Mouse (Mus musculus) cortical plate, adult 2 months (tissue): ENCODE results near the gene Serp2. TPM values are rescaled to one million over a fixed set of nuclear protein-coding genes. Genes with fewer than 3 reads are reported as not detected.

Experiments
- H3K27ac ChIP-seq: fragments of 200-500 bp; 2 replicates; pipeline ENCODE4 v1.5.1; 2012; ENCODE audit warnings: low read length, control low read depth, inconsistent platforms; ENCODE audit not compliant: insufficient read depth
- H3K4me1 ChIP-seq: fragments of 200-500 bp; 2 replicates; pipeline ENCODE4 v1.6.1; 2011; ENCODE audit warnings: low read length; ENCODE audit not compliant: control insufficient read depth, insufficient read depth
- H3K4me3 ChIP-seq: fragments of 200-500 bp; 2 replicates; pipeline ENCODE4 v1.5.1; 2011; ENCODE audit warnings: mild to moderate bottlenecking, low read length, control low read depth; ENCODE audit not compliant: insufficient read depth
- CTCF ChIP-seq: fragments of 200-500 bp; IDR thresholded peaks from 2 replicates; pipeline ENCODE4 v1.5.1; 2011; ENCODE audit warnings: mild to moderate bottlenecking, control low read depth, low read length; ENCODE audit not compliant: insufficient read depth; ENCODE audit errors: extremely low read depth
- POLR2A ChIP-seq: fragments of 200-500 bp; IDR thresholded peaks from 2 replicates; pipeline ENCODE4 v1.6.1; 2011; ENCODE audit warnings: mild to moderate bottlenecking, low read length, control low read depth; ENCODE audit not compliant: insufficient read depth; ENCODE audit errors: extremely low read depth
- polyA plus RNA-seq: library from polyadenylated mRNA; depleted of rRNA; stranded (reverse); fragments of >200 nt; gene quantifications from 2 replicates; pipeline ENCODE4 v1.2.3, GENCODE M21; 2012

Gene Serp2
- polyA plus RNA-seq, 1 experiment = 262 TPM

DNA sequence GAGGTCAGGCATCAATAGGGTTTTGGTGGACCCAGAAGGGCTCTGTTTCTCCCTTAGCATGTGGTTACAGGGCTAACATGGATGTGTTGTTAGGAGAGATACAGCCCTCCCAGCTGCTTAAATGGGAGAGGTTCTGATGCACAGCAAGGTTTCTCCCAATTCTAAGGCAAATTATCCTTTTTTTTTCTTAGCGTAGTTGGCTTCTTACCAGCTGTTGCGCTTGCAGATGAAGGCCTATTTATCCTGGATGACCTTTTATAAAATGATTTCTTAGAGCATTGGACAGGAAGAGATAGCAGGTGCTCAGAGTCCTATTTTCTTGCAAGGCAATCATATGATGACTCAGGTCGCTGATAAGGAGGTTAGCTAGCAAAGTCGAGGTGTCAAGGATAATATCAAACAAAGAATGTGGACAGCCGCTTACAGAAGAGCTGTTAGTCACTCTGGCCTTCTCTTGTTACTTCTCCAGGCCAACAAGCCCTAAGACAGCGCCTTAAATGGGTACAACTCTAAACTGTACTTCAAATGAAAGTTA lies 37.7 kb upstream of the Serp2 start:
- Histone ChIP-seq H3K4me1 (no peaks in the 10 kb centered on the region), H3K4me3 (no peak overlapping the region), H3K27ac (no peak overlapping the region)
- TF ChIP-seq CTCF (no peak), POLR2A (no peak)

DNA sequence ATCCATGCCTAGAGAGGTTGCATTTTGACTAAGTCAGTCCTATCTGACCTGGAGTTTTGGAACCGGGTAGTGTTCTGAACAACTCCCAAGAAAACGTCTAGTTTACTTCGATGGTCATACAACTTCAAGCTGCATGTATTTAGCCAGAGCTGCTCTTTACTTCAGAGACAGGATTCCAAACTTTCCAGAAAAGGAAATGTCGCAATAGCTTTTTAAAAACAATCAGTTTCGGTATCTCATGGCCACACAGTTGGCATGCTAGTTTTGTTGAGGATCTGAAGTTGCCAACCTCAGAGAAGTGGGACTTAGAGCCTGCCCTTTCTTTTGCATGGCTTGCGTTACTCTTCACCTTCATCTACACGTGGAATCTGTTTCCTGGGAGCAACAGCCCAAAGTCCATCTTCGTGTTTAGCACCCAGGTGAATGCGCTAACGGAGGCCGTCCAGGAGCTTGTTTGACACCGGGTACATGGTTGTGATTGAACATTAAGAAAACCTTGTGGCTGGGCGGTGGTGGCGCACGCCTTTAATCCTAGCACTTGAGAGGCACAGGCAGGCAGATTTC lies 37.0 kb upstream of the Serp2 start:
- Histone ChIP-seq H3K4me3 (no peak overlapping the region), H3K27ac (no peak overlapping the region), H3K4me1 (no peaks in the 10 kb centered on the region)
- no peak for TF ChIP-seq CTCF

- TF ChIP-seq POLR2A (no peak), CTCF (no peak)
- no peaks in the 10 kb centered on the region for H3K4me1 ChIP-seq
- no peak overlapping the region for H3K27ac ChIP-seq
- no peak overlapping the region for H3K4me3 ChIP-seq
Observed at GRCm38 (mm10) chr14:76592721-76593120, 36.0 kb upstream of the Serp2 start.

DNA sequence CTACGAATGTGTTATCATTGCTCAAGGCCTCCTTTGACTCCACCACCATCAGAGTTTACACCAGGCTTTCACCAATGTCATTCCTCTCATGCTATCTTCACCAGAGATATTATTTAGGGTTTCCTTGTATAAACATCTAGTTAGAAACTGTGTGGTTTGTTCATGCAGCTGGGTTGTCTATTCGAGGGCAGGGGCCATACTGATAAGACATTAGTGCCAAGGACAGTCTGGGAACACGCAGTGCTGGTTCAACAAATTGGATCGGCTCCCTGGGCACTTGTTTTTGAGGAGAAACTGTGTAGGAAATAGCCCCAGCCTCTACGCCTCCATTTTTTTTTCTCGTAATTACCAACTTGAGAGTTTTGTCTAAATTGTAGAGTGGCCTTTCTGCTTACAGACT lies 35.4 kb upstream of the Serp2 start:
- H3K27ac ChIP-seq = no peak overlapping the region
- no peak overlapping the region for H3K4me3 ChIP-seq
- no peaks in the 10 kb centered on the region for H3K4me1 ChIP-seq
- TF ChIP-seq CTCF (no peak), POLR2A (no peak)

DNA sequence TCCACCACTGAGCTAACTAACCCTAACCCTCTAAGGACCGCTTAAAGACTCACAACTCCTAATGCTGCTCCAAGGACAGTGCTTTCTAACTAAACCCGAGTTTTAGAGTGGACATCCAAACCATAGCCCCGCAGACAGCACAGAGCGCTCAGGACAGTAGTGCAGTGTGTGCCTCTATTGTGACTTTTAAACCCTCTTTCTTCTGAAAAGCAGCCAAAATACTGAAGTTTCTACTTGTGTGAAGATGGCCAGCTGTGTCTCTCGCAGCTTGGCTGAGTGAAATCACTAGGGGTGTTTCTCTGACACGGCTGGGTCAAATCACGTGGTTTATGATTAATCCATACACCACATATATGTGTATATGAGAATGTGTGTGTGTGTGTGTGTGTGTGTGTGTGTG lies 33.4 kb upstream of the Serp2 start:
- no peak overlapping the region for H3K4me3 ChIP-seq
- no peak overlapping the region for H3K27ac ChIP-seq
- no peaks in the 10 kb centered on the region for H3K4me1 ChIP-seq
- TF ChIP-seq CTCF = no peak
- TF ChIP-seq POLR2A = no peak

DNA sequence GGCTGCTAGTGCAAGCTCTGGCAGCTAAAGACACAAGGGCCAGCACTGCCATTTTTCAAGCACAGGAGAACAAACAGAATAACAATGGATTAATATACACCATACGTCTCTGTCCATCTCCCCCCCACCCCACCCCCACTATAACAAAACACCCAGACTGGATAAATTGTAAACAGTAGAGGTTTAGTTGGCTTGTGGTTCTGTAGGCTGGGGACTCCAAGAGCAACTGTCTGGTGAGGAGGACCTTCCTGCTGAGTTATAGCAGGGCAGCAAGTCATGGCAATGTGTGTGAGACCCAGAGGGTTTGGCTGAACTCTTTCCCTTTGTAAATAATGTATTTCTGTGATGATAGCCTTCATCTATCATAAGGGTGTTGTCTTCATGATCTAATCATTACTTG lies 33.0 kb upstream of the Serp2 start:
- Histone ChIP-seq H3K4me1 (no peaks in the 10 kb centered on the region), H3K27ac (no peak overlapping the region), H3K4me3 (no peak overlapping the region)
- TF ChIP-seq CTCF (no peak), POLR2A (no peak)

- no peak overlapping the region for H3K27ac ChIP-seq
- H3K4me3 ChIP-seq = no peak overlapping the region
- TF ChIP-seq POLR2A = no peak
- no peak for TF ChIP-seq CTCF
- H3K4me1 ChIP-seq = no peaks in the 10 kb centered on the region
Observed at GRCm38 (mm10) chr14:76585831-76586405, 29.2 kb upstream of the Serp2 start.

GRCm38 (mm10) chr14:76583985-76584384 lies 27.3 kb upstream of the Serp2 start:
- H3K4me3 ChIP-seq = no peak overlapping the region
- H3K27ac ChIP-seq = no peak overlapping the region
- TF ChIP-seq CTCF = no peak
- no peak for TF ChIP-seq POLR2A
- no peaks in the 10 kb centered on the region for H3K4me1 ChIP-seq

DNA sequence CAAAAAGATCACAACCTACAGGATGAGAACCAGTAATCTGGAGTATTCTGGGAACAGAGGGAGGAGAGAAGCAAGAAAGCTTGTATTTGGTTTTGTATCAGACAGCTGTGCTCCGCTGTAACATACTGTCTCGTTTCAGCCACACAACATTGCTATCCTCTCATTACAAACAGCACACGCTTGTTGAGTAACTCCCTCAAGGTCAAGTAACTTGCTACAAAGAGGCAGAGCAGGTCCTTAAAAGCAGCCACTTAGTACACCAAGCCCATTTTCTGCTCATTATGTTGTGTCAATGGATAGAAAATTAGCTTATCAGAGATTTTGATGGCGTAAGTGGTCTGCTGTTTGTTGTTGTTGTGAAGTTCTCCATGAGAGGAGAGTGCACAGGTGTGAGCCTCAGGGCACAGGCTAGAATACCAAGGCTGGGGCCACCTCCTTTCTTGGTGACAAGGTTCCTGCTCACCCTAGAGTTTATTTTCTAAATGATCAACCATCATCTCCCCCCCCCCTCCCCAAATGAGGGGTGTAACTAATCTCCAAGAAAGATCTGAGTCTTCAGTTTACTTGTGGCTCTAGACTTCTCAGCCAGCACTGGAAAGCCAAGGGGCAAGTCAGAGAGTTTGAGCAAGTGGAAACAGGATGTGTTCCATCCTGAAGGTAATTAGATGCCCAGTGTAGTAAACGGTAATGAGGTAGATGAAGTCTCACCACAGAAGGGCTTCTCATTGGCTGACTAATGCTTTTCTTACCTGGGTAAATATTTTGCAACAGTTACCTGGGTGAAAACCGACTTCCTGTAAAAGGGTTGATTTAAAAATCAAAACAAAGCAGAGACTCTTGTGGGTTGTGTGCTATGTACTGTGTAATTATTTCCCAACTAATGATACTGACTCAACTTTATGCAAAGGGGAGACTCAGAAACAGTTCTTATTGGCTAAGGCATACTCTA lies 25.6 kb upstream of the Serp2 start:
- H3K27ac ChIP-seq = no peak overlapping the region
- H3K4me3 ChIP-seq = no peak overlapping the region
- H3K4me1 ChIP-seq = no peaks in the 10 kb centered on the region
- no peak for TF ChIP-seq POLR2A
- no peak for TF ChIP-seq CTCF

GRCm38 (mm10) chr14:76579660-76580061 lies 23.0 kb upstream of the Serp2 start:
- TF ChIP-seq CTCF (no peak), POLR2A (no peak)
- Histone ChIP-seq H3K4me1 (no peaks in the 10 kb centered on the region), H3K27ac (no peak overlapping the region), H3K4me3 (no peak overlapping the region)
